Mouse (Mus musculus) brain, adult 2 months (tissue): ENCODE measurements around the gene Pdk4.

Experiments
- DNase-seq: peaks from one replicate; pipeline ENCODE4 v3.0.0; 2011; ENCODE audit warnings: low read depth, low spot score

The Pdk4 gene

GRCm38 (mm10) chr6:5495961-5496853 lies at the start of gene Pdk4:
Gene Pdk4, minus strand, starts transcription at chr6:5496309.
- peak; percentile 64 for DNase-seq

- DNase-seq = no peak
Measured at GRCm38 (mm10) chr6:5537855-5538365, 41.8 kb upstream of the Pdk4 start.

GRCm38 (mm10) chr6:5535754-5536153 lies 39.6 kb upstream of the Pdk4 start:
- no peak for DNase-seq

- DNase-seq = no peak
Measured at GRCm38 (mm10) chr6:5517091-5517490, 21.0 kb upstream of the Pdk4 start.

- no peak for DNase-seq
Measured at GRCm38 (mm10) chr6:5509757-5510156, 13.6 kb upstream of the Pdk4 start.

- no peak for DNase-seq
Measured at GRCm38 (mm10) chr6:5509303-5509702, 13.2 kb upstream of the Pdk4 start.

- no peak for DNase-seq
Measured at GRCm38 (mm10) chr6:5507821-5508220, 11.7 kb upstream of the Pdk4 start.

- DNase-seq = no peak
Measured at GRCm38 (mm10) chr6:5506271-5506670, 10.2 kb upstream of the Pdk4 start.

GRCm38 (mm10) chr6:5502810-5503209 lies 6.7 kb upstream of the Pdk4 start:
- DNase-seq = no peak

- DNase-seq = no peak
Measured at GRCm38 (mm10) chr6:5501551-5501950, 5.4 kb upstream of the Pdk4 start.

GRCm38 (mm10) chr6:5498740-5499139 lies 2.6 kb upstream of the Pdk4 start:
- no peak for DNase-seq

- no peak for DNase-seq
Measured at GRCm38 (mm10) chr6:5496854-5497235, 736 bp upstream of the Pdk4 start.

GRCm38 (mm10) chr6:5485028-5485427 lies 11.1 kb downstream of the Pdk4 start:
- no peak for DNase-seq

- no peak for DNase-seq
Measured at GRCm38 (mm10) chr6:5482270-5482783, 13.8 kb downstream of the Pdk4 start.

- no peak for DNase-seq
Measured at GRCm38 (mm10) chr6:5481066-5481465, 15.0 kb downstream of the Pdk4 start.

GRCm38 (mm10) chr6:5474021-5474420 lies 22.1 kb downstream of the Pdk4 start:
- DNase-seq = no peak

GRCm38 (mm10) chr6:5472692-5473091 lies 23.4 kb downstream of the Pdk4 start:
- no peak for DNase-seq

GRCm38 (mm10) chr6:5470480-5471318 lies 25.4 kb downstream of the Pdk4 start:
- no peak for DNase-seq

GRCm38 (mm10) chr6:5455836-5456235 lies 40.3 kb downstream of the Pdk4 start:
- DNase-seq = no peak

GRCm38 (mm10) chr6:5449878-5450277 lies 46.2 kb downstream of the Pdk4 start:
- no peak for DNase-seq

- DNase-seq = no peak
Measured at GRCm38 (mm10) chr6:5448396-5448795, 47.7 kb downstream of the Pdk4 start.

- DNase-seq = peak; percentile 82
Measured at GRCm38 (mm10) chr6:5447546-5447945, 48.6 kb downstream of the Pdk4 start.
